ENCODE assay signal across 10 mouse cellular contexts in genomic region chr10:13968989-13969388, GRCm38 (mm10). TPM values are rescaled to one million over a fixed set of nuclear protein-coding genes. Genes with fewer than 3 reads are reported as not detected.
A peak's percentile ranks its signal among the peaks of the same experiment; 100 is the strongest.
DNase-seq lines count a peak whose midpoint lies in the region; ATAC-seq and TF ChIP-seq lines count a peak whose summit lies in the region.
"Had no signal": no experiment of that assay in that cellular context is flagged by ENCODE, and none has a peak within 500 bp of the region (broad histone marks: within the 10 kb centered on the region; RNA-seq: fewer than 3 reads in every experiment).

No protein-coding gene starts in this region.

- H3K27me3 ChIP-seq in limb, embryonic 11.5 days (ENCODE audit: control insufficient read depth, insufficient read depth, low read length), result peaks cover 6% of the 10 kb centered on the region; the same call in 1 of the 2 replicates
- H3K27me3 ChIP-seq in limb, embryonic 10.5 days (ENCODE audit: low read depth, poor library complexity, severe bottlenecking), result peaks cover 38% of the 10 kb centered on the region
- no peaks in the 10 kb centered on the region for H3K27me3 ChIP-seq in lung, postnatal 0 days (replicated peaks; ENCODE audit: insufficient read depth, low read length)
- no peaks in the 10 kb centered on the region for H3K27me3 ChIP-seq in stomach, embryonic 16.5 days (ENCODE audit: control insufficient read depth, insufficient read depth, low read length)
- H3K27me3 ChIP-seq: embryonic facial prominence, embryonic 12.5 days had no signal

- 19% methylated on average over 8 of the region's 8 CpGs for WGBS in limb, embryonic 11.5 days
- WGBS in limb, embryonic 10.5 days, result 23% methylated on average over 8 of the region's 8 CpGs
- WGBS in lung, postnatal 0 days, result 20% methylated on average over 8 of the region's 8 CpGs
- WGBS in stomach, embryonic 16.5 days, result 21% methylated on average over 8 of the region's 8 CpGs

- TF ChIP-seq EP300 in lung, postnatal 0 days (IDR thresholded peaks at IDR 0.05), result no peak

- peak; percentile 45 for DNase-seq in limb, embryonic 11.5 days (ENCODE audit: low spot score)
- no peak for DNase-seq in limb, embryonic 10.5 days (ENCODE audit: low spot score)
- peak; percentile 81 for DNase-seq in brain, adult 2 months (ENCODE audit: low read depth, low spot score)
- peak; percentile 47 for DNase-seq in embryo, embryonic 9.5 days (ENCODE audit: extremely low spot score)
- DNase-seq in lung, postnatal 0 days (ENCODE audit: low spot score), result peak; percentile 85
- no peak for DNase-seq in adrenal gland, adult 18-20 months (ENCODE audit: low spot score in 2 of 2)
- DNase-seq in urinary bladder, adult 18-20 months (ENCODE audit: low spot score in 2 of 2), result no peak

- H3K4me1 ChIP-seq in limb, embryonic 11.5 days (ENCODE audit: control insufficient read depth, insufficient read depth, low read length), result peaks cover 2% of the 10 kb centered on the region; the same call in 1 of the 2 replicates
- peaks cover 33% of the 10 kb centered on the region for H3K4me1 ChIP-seq in limb, embryonic 10.5 days
- 0 out of 2 replicates have a peak, but pooled peaks cover 3% of the 10 kb centered on the region for H3K4me1 ChIP-seq in lung, postnatal 0 days (ENCODE audit: insufficient read depth, low read depth, low read length)
- H3K4me1 ChIP-seq in stomach, embryonic 16.5 days (ENCODE audit: control insufficient read depth, insufficient read depth, low read length), result peaks cover 2% of the 10 kb centered on the region; the same call in 1 of the 2 replicates

- H3K36me3 ChIP-seq in limb, embryonic 11.5 days (ENCODE audit: control insufficient read depth, insufficient read depth, low read length), result no peaks in the 10 kb centered on the region
- no peaks in the 10 kb centered on the region for H3K36me3 ChIP-seq in limb, embryonic 10.5 days
- H3K36me3 ChIP-seq in lung, postnatal 0 days (ENCODE audit: insufficient read depth, low read length), result no peaks in the 10 kb centered on the region
- no peaks in the 10 kb centered on the region for H3K36me3 ChIP-seq in stomach, embryonic 16.5 days (ENCODE audit: control insufficient read depth, insufficient read depth, low read length)
- H3K36me3 ChIP-seq: embryonic facial prominence, embryonic 12.5 days; limb, embryonic 12.5 days had no signal

- H3K4me3 ChIP-seq in limb, embryonic 11.5 days (ENCODE audit: low read depth, low read length), result no peak overlapping the region
- H3K4me3 ChIP-seq in limb, embryonic 10.5 days, result no peak overlapping the region
- no peak overlapping the region for H3K4me3 ChIP-seq in lung, postnatal 0 days (ENCODE audit: low read depth, low read length)
- no peak overlapping the region for H3K4me3 ChIP-seq in stomach, embryonic 16.5 days (replicated peaks; ENCODE audit: low read length)
- H3K4me3 ChIP-seq: limb, embryonic 12.5 days had no signal

- peak; percentile 77 for TF ChIP-seq CTCF in lung, postnatal 0 days (IDR thresholded peaks at IDR 0.05)

- no peak overlapping the region for H3K4me2 ChIP-seq in limb, embryonic 11.5 days (ENCODE audit: low read depth, severe bottlenecking)
- H3K4me2 ChIP-seq in lung, postnatal 0 days (replicated peaks; ENCODE audit: low read depth, low read length), result no peak overlapping the region
- H3K4me2 ChIP-seq in stomach, embryonic 16.5 days (ENCODE audit: low read depth, low read length), result 0 out of 2 replicates have a peak overlapping the region, but pooled peaks have one; percentile 15

- H3K9ac ChIP-seq in limb, embryonic 11.5 days (ENCODE audit: low read length), result no peak overlapping the region
- no peak overlapping the region for H3K9ac ChIP-seq in lung, postnatal 0 days (replicated peaks; ENCODE audit: low read depth)
- H3K9ac ChIP-seq in stomach, embryonic 16.5 days (ENCODE audit: low read length), result no peak overlapping the region
- H3K9ac ChIP-seq: embryonic facial prominence, embryonic 12.5 days; limb, embryonic 12.5 days had no signal

- H3K9me3 ChIP-seq in limb, embryonic 11.5 days (ENCODE audit: control insufficient read depth, low read length), result no peaks in the 10 kb centered on the region
- H3K9me3 ChIP-seq in limb, embryonic 10.5 days (replicated peaks), result no peaks in the 10 kb centered on the region
- no peaks in the 10 kb centered on the region for H3K9me3 ChIP-seq in lung, postnatal 0 days (ENCODE audit: low read length)
- H3K9me3 ChIP-seq in stomach, embryonic 16.5 days (replicated peaks; ENCODE audit: control insufficient read depth, low read length), result no peaks in the 10 kb centered on the region
- H3K9me3 ChIP-seq: embryonic facial prominence, embryonic 12.5 days; limb, embryonic 12.5 days had no signal

- no peak overlapping the region for H3K27ac ChIP-seq in limb, embryonic 11.5 days (replicated peaks; ENCODE audit: low read depth, low read length)
- H3K27ac ChIP-seq in limb, embryonic 10.5 days, result no peak overlapping the region
- no peak overlapping the region for H3K27ac ChIP-seq in lung, postnatal 0 days (ENCODE audit: low read length)
- H3K27ac ChIP-seq in stomach, embryonic 16.5 days (ENCODE audit: low read length), result no peak overlapping the region
- H3K27ac ChIP-seq: embryonic facial prominence, embryonic 12.5 days; limb, embryonic 12.5 days had no signal

- ATAC-seq in limb, embryonic 11.5 days (ENCODE audit: insufficient number of reproducible peaks, low FRiP score, low TSS enrichment, low read depth), result 0 out of 2 replicates have a peak, but pooled peaks have one; percentile 37
- ATAC-seq in lung, postnatal 0 days, result no peak
- no peak for ATAC-seq in stomach, embryonic 16.5 days (ENCODE audit: insufficient read depth, low FRiP score)

RNA-seq across cellular contexts. Expression of gene Hivep2, which starts 3.1 kb away (rescaled TPM):
- polyA plus RNA-seq in limb, embryonic 11.5 days (2014; fragmentation: Nextera tagmentation; extraction: Ambion mirVana), result 1.5 and 1.7 TPM in 2 replicates
- 0.44 and 0.59 TPM in 2 replicates for polyA plus RNA-seq in limb, embryonic 10.5 days (2016; fragmentation: Nextera tagmentation; extraction: Ambion mirVana)
- polyA plus RNA-seq in lung, postnatal 0 days (2015; fragmentation: Nextera tagmentation; extraction: Ambion mirVana), result 4.5 and 6.2 TPM in 2 replicates
- polyA plus RNA-seq in stomach, embryonic 16.5 days (2015; fragmentation: Nextera tagmentation; extraction: Ambion mirVana), result 5.6 and 6.2 TPM in 2 replicates
- 10 to 100 TPM; 24.1 to 35.6 TPM for total RNA-seq in adrenal gland, adult 18-20 months (2021)

Comparison
In these comparisons a context has a peak if more than half of its experiments do, and no peak if none do; other contexts are left out.
1. DNase-seq: peak in limb, embryonic 11.5 days (single experiment), brain, adult 2 months (single experiment), embryo, embryonic 9.5 days (single experiment) and lung, postnatal 0 days (single experiment); none in limb, embryonic 10.5 days (single experiment), adrenal gland, adult 18-20 months (0 of 2) and urinary bladder, adult 18-20 months (0 of 2).